Mouse (Mus musculus) adrenal gland, adult (tissue): ENCODE results near the gene Ap2a1.
"Not testable (repeated sequence)": the region's sequence is repeated elsewhere in the genome, so short reads cannot be mapped to it uniquely, and the experiment has no call there.

Experiments
- DNase-seq, 2 experiments: peaks; one replicate each; pipeline ENCODE4 v3.0.0; 2022 to 2023; ENCODE audit warnings: low spot score in 1 of 2; ENCODE audit not compliant: inconsistent age in 2 of 2

The Ap2a1 gene

DNA sequence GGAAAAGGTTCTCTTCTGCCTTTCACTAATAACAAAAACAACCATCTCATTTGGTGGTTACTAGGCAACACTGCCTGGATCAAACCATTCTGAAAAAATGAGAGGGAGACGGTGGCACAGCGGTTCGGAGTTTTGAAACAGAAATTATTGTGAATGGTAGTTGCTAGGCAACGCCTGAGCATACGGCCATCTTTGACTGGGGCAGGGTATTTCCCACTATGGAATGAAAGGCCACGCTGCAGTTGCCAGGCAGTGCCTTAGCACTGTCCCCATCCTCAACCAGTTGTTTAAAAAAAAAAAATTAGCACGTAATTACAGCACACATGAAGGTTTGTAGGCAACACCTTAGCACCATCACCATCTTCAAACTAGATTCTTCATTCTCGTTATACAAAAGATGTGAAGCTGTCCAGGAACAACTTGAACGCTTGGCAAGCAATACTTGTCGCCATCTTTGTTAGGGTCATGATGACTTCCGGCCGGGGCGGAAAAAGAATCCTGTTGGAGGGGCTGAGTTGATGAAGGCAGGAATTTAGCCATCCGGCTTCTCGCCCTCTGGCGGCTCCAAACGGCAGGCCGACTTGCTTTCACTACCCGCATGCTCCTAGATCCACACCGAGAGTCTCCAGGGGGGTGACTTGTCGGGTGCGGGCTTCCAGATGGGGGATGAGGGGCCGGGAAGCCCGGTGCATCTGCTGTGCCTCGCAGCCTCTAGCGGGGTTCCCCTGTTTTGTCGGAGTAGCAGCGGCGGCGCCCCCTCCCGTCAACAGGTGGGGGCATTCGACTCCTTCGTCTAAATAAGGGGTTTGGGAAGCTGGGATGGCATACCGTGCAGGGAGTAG lies 33.5 kb downstream of the Ap2a1 start, which contains the start of gene Fuz:
Gene Fuz (plus strand): TSS at position 487 of the 842 bp plus-strand sequence.
- DNase-seq = peak; percentile 93 to 98

DNA sequence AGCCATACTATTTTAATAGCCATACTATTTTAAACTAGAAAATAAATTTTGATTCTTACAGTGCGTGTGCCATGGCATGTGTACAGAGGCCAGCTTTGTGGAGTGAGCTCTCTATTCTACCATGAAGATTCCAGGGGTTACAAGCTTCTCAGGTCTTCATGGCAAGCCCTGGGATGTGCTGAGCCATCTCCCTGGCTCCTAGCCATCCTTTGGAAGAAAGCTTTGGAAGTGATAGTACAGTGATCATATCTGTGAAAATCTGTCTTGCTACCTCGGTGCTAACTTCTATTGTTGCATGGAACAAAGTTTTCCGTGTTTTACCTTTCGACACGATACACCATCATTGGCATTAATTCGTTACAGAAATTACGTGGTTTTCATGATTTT lies 34.1 kb downstream of the Ap2a1 start:
- DNase-seq = no peak

DNA sequence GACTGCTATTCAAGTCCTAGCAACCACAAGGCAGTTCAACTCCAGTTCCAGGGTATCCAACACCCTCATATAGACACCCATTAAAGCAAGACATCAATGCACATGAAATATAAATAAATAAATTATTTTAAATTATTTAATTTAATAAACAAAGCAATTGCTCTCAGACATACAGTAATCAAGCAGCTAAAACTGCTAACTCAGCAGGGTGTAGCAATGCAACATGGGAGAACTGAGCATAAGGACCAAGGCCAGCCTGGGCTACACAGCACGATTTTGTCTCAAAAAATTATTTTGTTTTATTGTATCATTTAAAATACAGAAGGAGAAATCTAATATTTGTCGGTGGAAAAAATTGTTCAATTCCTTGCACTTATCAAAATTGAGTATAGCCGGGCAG lies 35.1 kb downstream of the Ap2a1 start:
- no peak for DNase-seq

DNA sequence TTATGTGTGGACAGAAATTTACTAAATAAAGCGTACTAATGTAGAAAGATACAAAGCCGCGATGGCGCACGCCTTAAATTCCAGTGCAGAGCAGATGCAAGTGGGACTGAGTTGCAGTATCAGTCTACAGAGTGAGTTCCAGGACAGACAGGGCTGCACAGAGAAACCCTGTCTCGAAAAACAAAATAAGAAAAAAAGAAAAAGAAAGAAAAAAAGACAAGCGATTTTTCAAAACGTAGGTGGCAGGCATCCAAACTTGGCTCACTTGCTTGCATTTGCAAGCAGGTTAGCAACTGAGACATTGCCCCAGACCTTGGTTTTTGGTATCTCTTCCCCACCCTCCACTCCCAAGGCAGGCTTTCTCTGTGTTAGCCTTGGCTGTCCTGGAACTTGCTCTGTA lies 36.1 kb downstream of the Ap2a1 start:
- DNase-seq = peak in 1 of 2 experiments; percentile 66

DNA sequence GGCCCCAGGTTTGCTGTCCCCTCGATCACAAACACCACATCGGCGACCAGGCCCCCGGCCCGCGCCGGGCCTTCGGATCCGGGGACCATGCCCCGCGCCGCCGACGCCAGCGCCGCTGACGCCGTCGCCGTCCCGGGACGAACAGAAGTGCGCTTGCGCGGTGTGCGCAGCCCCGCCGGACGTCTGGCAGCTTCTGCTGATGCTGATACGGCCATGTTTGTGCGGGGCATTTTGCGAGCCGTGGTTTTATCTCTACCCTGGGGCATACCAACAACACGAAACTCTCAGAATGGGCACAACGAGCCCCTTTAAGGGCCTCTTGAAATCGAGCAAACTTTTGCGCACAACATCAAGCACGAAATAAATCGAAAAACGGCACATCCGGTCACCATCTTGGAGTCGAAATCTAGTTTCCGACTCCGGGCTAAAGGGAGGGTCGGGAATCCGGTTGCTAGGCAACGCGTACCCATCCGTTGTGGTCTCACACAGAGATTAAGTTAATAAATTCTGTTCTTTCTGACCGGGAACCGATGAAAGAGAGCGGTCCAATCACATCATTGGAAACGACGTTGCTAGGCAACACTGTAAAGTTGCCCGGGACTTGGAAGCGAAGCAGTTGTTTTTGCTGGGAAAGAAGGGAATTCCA lies 36.9 kb downstream of the Ap2a1 start, which contains the start of gene Med25:
Gene Med25 (minus strand): TSS at position 437 of the 646 bp plus-strand sequence.
- DNase-seq = peak; percentile 94 to 99

DNA sequence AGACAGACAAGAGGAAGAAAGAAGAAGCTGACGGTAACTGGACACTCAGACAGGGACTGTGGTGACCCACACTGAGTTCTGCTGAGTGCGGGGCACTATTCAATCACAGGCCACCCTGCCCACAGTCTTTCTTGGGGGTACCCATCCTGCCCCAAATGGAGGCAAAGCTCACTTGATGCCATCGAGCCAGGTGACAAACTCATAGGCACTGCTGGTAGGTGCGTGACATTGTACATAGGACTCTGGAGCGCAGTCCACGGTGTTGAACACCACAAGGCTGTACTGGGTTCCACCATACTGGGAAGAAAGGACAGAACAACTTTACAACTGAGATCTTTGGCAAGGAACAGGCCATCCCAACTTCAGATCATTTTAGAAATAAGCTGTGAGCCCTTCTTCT lies 37.7 kb downstream of the Ap2a1 start:
- no peak for DNase-seq

DNA sequence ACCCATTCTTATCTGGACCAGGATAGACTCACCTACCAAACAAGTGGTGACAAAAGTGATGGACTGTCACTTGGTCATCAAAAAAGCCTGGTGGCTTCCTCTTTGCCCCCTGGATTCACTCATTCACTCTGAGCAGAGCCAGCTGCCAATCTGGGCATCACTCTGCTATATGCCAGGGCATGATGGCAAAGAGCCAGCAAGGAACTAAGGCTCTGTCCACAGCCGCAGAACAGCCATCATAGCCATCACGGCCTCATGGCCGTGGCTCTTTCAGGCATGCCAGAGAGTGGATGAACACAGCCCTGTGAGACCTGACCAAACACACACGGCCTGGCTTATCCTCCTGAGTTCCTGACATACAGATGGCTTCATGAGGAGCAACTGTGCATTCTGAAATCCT lies 38.6 kb downstream of the Ap2a1 start:
- peak in 1 of 2 experiments; percentile 62 for DNase-seq

DNA sequence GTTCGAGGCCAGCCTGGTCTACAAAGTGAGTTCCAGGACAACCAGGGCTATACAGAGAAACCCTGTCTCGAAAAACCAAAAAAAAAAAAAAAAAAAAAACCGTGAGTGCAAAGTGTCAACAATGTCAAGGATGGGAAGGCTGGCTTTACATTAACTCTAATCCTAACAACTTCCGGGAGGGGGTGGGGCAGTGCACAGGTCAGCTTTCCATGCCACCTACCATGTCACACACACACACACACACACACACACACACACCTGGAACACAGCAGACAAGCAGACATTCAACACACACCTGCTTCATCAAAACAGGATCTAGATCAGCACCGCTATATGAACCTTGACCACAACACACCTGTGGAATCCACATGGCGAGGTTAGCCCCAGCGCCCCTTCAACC lies 39.1 kb downstream of the Ap2a1 start:
- no peak for DNase-seq

DNA sequence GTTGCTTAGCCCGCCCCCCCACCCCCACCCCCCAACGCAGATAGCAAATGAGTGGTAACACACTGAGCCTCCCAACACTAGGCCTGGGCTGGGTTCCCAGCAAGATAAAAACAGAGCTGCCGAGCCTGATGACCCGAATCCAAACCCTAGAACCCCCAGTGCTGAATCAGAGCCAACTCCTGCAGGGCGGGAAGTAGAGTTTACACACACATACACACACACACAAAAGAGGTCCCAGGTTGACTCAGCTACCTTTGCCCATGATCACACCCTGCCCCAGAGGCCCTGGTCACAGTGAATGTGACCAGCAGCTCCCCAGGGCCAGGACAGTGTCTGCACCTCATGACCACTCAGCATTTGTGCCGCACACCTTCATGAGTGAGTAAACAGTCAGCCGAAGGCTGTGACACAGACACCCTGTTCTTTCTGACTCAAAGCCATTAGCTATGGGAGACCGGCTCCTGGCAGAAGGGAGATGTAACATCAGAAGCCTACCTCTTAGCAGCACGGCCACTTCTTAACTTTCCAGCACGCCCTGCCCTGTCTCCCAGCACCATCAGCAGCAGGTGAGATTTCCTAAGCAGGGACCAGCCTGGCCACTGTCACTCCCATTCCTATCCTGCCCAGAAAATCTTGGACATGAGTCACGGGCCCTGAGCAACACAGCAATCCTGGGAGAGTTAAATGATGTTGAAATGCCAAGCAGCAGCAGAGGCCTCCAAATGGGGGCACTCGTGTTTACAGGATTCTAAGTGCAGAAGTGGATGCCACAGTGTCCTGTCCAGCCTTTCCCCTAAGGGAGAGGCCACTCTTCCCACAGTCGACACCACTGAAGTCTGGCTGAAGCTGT lies 40.8 kb downstream of the Ap2a1 start:
- peak in 1 of 2 experiments; percentile 80 for DNase-seq

DNA sequence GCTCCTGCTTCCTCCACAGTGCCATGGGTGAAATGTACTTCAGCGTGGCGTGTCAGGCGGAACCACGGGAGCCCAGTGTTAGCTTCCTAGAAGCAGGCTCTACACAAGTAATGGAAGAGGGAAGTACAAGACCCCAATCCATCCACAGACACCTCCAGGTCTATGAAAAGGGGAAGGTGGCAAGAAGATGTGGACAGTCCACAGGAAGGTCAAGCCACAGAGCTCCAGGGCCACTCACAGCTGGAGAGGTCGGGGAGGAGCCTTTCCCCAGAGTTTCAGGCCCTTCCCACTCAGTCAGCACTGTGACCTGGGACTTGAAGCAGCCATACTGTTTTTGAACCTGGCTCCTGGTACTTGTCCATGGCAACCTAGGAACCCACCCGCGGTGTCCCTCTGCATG lies 42.3 kb downstream of the Ap2a1 start:
- DNase-seq = no peak

DNA sequence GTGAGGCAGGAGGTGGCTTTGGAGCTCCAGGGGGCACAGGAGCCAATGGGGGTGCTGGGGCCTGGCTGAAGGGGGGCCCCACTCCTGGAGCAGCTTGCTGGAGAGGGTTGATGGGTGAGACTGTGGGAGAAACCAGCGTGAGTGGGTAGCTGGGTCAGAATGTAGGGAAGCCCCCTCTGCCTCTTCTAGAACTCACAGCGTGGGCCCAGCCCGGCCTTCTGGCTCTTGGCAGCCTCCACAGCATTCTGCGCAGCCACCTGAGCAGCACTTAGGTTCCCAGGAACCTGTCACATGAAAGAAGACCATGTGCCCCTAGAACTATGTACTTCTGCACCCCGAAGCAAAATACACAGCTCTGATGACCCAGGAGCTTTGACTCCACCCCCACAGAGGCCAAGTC lies 44.7 kb downstream of the Ap2a1 start:
- DNase-seq = no peak

DNA sequence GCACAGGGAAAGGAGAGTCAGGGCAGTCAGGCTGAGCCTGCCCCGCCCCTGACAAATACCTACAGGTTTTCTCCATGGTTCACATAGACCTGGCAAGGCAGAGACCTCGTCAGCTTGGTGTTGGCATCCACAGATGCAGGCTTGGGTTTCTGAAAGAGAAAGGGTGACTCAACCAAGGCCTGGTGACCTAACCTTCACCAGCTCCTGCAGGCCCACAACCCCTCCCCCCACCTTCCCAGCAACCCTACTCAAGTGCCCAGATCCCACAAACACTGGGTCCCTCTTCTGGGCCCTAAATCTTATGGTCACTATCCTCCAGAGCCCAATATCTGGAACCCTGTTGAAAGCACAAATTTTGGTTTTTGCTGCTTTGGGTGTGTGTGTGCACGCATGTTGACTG lies 46.3 kb downstream of the Ap2a1 start:
- peak; percentile 65 to 86 for DNase-seq

DNA sequence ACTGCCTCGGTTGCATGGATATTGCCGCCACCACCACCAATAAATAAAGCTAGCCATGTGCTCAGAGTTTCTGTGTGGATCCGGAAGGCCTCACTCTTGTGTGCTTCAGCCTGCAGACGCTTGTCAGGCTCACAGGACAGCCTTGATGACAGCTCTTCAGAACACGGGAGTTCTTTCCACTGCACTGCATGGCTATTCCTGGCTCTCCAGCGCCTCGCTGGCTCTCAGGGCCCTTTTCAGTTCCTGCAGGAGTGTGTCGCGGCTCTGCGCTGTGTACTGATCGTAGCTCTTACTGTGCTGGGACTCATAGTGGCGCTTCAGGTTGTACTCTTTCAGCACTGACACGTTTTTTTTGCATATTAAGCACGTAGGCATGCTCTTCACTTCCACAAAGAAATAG lies 51.5 kb downstream of the Ap2a1 start:
- no peak for DNase-seq

DNA sequence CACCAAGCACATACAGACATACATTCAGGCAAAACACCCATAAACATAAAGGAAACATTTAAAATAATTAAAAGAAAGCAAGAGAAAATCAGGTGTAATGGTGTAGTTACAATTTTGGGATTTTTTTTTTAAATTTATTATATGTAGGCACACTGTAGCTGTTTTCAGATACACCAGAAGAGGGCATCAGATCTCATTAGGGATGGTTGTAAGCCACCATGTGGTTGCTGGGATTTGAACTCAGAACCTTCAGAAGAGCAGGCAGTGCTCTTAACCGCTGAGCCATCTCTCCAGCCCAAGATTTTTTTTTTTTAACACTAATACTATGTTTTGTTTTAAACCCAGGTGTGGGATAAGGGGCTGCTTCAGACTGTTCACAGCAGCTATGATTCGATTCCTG lies 57.5 kb downstream of the Ap2a1 start:
- not testable (repeated sequence) for DNase-seq

DNA sequence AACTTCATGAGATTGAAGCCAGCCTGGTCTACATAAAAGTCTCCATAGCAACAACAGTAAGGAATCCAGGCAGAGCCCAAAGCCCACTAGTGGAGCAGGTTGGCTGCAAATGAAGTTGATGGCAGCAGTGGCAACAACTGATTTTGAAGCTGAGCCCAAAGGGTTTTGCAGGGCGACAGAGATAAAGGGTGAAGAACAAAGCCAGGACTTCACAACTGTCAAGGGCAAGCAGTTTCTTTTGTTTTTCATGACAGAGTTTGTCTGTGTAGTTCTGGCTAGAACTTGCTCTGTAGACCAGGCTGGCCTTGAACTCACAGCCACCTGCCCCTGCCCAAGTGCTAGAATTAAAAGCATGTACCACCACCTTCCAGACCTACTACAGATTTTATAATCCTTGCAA lies 58.1 kb downstream of the Ap2a1 start:
- no peak for DNase-seq

DNA sequence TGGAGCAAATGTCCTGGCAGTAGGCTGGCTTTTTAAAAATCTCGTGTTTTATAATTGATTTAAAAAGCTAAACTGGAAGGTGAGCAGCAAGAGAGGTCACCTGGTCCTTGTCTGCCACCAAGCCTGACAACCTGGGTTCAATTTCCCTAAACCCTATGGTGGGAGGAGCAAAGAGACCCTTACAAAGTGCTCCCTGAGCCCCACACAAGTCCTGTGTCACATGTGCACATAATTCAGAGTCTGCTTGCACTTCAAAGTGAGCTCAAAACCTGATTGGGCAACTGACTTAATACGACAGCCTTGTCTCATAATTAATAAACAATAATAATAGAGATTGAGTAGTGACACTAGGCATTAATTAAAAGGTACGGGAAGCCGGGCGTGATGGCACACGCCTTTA lies 58.7 kb downstream of the Ap2a1 start:
- DNase-seq = peak in 1 of 2 experiments; percentile 59

DNA sequence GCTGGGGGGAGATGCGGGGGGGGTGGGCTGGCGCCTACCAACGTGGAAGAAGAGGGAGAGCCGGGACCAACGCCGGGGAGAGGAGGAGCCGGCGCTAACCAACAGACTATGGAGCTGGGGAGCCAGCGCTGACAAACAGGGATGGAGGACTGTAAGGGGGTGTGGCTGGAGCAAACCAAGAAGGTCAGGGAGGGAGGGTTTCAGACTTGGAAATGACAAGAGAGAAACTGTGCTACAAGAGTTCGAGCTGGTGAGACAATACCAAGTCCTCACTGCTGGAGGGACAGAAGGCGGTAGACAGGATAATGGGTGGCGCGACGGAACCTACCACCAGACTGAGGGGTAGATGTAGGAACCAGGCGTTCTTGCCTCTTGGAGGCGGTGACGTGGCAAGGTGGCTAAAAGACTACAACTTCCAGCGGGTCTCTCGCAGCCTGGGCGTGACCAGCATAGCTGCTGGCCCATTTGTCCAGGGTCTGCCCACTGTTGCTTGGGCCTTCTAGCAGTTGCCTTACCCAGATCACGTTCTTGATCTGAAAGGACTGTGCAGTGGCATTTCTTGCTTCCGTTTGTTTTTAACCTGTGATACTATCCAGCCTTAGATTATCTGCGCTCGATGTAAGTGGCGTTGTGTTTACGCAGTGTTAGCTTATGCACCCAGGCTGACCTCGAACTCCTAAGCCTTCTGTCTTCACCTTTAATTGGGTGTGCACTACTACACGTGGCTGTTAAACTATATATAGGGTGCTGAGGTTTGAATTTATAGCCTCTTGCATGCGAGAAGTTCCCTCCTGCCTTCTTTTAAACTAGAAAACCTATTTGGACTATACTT lies 59.4 kb downstream of the Ap2a1 start, which contains the start of gene Ptov1:
Gene Ptov1 (minus strand): TSS at position 92 of the 832 bp plus-strand sequence.
- DNase-seq = peak; percentile 97 to 98

DNA sequence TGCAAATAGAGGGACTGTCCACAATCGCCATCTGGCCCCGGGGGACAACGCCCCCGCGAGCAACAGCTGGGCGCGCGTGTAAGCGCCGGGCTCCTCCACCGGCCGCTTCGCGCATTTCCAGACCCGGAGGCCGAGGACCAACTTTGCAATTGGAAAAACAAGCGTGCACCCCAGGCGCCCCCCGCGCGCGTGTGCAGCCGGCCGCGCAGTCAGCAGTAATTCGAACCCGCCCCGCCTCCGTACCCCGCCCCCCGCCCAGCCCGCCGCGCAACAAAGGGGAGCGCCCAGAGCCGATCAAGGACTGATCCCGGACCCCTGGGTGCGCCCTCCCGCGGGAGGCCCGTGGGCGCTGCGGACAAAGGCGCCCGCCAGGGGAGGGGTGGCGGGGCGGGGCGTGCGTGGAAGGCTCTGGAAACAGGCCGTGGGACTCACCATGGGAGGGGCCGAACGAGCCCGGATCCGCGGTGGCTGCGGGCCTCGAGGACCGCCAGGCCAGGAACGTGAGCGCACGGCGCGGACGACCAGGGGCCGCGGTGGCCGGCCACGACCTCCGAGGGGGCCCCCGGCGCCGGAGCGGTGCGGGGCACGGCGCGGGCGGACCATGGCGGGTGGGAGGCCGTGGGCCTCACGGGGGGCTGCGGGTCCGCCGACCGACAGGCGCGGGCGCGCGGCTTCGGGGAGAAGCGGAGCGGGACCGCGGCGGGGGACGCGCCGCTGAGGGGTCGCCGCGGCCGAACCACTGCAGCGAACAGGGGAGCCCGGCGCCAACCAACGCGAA lies 60.2 kb downstream of the Ap2a1 start:
- peak; percentile 84 to 91 for DNase-seq

DNA sequence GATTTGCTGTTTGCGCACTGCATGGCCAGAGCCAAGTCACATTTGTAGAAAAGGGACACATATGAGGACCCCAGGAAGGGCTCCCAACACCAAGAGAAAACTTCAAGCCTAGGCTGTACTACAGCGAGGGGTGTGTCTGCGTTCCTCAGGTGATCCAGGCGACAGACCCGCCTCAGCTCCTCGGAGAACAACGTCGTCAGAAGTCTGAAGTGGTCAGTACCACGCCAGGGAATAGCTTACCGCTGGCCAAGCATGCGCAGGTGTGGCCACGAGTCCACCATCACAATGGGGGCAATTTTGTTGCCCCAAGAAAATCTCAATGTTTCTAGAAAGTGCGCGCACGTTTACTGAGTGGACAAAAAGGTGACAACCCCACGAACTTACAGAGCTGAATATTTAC lies 60.8 kb downstream of the Ap2a1 start:
- peak; percentile 50 to 68 for DNase-seq

DNA sequence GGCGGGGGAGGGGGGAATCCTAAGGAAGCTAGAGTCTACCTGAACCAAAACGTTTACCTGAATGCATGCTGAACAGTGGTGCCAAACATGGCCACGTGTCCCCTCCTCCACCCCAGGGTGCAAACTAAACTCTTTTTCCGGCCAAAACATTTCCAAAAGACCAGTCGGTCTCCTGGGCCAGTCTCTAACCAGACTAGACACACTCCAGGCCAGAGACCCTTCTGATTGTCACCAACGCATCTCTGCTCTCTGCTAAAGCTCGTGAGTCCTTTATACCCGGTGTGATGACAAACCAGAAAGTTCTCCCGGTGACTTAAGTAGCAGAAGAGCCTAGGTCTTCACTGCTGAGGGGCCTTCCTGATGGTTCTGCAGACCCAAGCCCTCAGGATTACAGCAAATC lies 61.5 kb downstream of the Ap2a1 start:
- peak in 1 of 2 experiments; percentile 73 for DNase-seq
